Mouse (Mus musculus) hindbrain, postnatal 0 days (tissue): ENCODE data around the gene Dysf. TPM values are rescaled to one million over a fixed set of nuclear protein-coding genes. Genes with fewer than 3 reads are reported as not detected.

Experiments
- ATAC-seq: fragments of 200-750 bp; cut with Nextera tagmentation; 2 replicates; pipeline ENCODE4 v1.8.0; 2017; ENCODE audit warnings: mild to moderate bottlenecking, moderate TSS enrichment, moderate library complexity
- DNase-seq: peaks from one replicate; pipeline ENCODE4 v3.0.0-alpha.2; 2015; ENCODE audit warnings: low spot score
- H3K27ac ChIP-seq: fragments of 300-500 bp; sonication (generic); 2 replicates; pipeline ENCODE4 v1.5.1; 2014; ENCODE audit warnings: mild to moderate bottlenecking
- H3K27me3 ChIP-seq: fragments of 300-500 bp; sonication (generic); 2 replicates; pipeline ENCODE4 v1.6.1; 2014; ENCODE audit warnings: low read length, mixed read lengths; ENCODE audit not compliant: insufficient read depth
- H3K36me3 ChIP-seq: fragments of 300-500 bp; sonication (generic); 2 replicates; pipeline ENCODE4 v1.6.1; 2014; ENCODE audit warnings: low read length, mixed read lengths; ENCODE audit not compliant: insufficient read depth
- H3K4me1 ChIP-seq: fragments of 300-500 bp; sonication (generic); 2 replicates; pipeline ENCODE4 v1.6.1; 2014; ENCODE audit warnings: antibody characterized with exemption, low read length, mixed read lengths; ENCODE audit not compliant: insufficient read depth
- H3K4me2 ChIP-seq: fragments of 300-500 bp; sonication (generic); 2 replicates; pipeline ENCODE4 v1.6.1; 2014; ENCODE audit warnings: low read depth, mild to moderate bottlenecking, low read length, moderate library complexity, mixed read lengths
- H3K4me3 ChIP-seq: fragments of 300-500 bp; sonication (generic); 2 replicates; pipeline ENCODE4 v1.5.1; 2014; ENCODE audit warnings: low read length
- H3K9ac ChIP-seq: fragments of 300-500 bp; sonication (generic); replicated peaks from 2 replicates; pipeline ENCODE4 v1.6.1; 2014; ENCODE audit warnings: mild to moderate bottlenecking, low read length, moderate library complexity, mixed read lengths
- H3K9me3 ChIP-seq: fragments of 300-500 bp; sonication (generic); 2 replicates; pipeline ENCODE4 v1.6.1; 2016; ENCODE audit warnings: low read length, mixed read lengths
- CTCF ChIP-seq: IDR thresholded peaks from 2 replicates; pipeline ENCODE4 v1.5.1; 2016; ENCODE audit warnings: antibody characterized with exemption, control low read depth, low read depth
- WGBS: fragments of 180-500 bp; shearing (Covaris S2); extraction: QIAGEN DNeasy Blood & Tissue Kit; methylation state at CpG from one replicate; pipeline ENCODE4 v1.1.7; 2014; 5-methylcytosine and 5-hydroxymethylcytosine counted together
- polyA plus RNA-seq: library from polyadenylated mRNA; unstranded; fragments of >200 nt; fragmentation: Nextera tagmentation; extraction: Ambion mirVana; gene quantifications from 2 replicates; pipeline ENCODE4 v1.2.1, GENCODE M21; 2015
- total RNA-seq: library from RNA; depleted of rRNA; stranded (reverse); fragments of >200 nt; gene quantifications from 2 replicates; pipeline ENCODE4 v1.2.3, GENCODE M21; 2014

Dysf gene
- total and polyA plus RNA-seq, 2 experiments from 2014 or later: 1.6 to 2.4 TPM

DNA sequence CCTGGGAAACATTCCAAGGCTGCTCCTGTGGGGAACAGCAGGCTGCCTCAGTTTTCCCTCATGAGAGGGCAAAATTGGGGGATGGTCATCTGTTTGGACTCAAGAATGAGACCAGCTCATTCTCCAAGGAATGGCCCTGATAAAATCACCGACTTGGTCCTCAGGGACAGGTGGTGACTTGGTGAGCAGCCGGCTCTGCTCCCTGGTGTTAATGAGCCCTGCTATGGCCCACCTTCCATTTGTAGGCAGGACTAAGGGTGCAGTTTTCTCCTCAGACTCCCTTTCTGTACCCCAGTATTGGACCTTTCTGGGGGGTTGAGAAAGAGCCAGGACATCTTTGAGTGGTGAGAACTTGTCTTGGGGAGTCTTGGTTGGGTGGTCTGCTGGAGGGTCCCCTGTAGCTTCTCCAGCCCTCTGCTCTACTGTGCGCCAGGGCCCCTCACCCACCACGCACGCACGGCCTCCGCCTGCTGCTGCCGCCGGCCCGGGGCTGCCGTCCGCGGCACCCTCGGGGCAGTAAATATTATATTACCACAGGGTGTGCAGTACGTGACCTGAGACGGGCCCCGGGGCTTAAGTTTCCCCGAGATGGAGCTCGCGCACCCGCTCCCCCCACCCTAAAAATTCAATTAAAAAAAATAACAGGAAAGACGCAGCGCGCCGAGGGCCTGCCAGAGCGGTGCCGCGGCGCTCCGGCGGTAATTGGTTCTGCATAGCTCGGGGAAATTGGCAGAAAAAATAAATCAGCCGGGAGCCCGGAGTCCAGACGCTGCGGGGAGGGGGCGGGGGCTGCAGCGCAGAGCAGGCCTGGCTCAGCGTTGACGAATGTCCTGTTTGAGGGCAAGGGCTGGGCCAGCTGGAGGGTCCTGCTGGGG lies 97.0 kb downstream of the Dysf start:
- 4% methylated on average over 40 of the region's 40 CpGs for WGBS
- H3K4me3 ChIP-seq: peak overlapping the region; percentile 39
- no peaks in the 10 kb centered on the region for H3K9me3 ChIP-seq
- TF ChIP-seq CTCF: no peak
- no peak overlapping the region for H3K27ac ChIP-seq
- H3K4me2 ChIP-seq: peak overlapping the region; percentile 74
- H3K4me1 ChIP-seq: no peaks in the 10 kb centered on the region
- H3K36me3 ChIP-seq: no peaks in the 10 kb centered on the region
- H3K9ac ChIP-seq: peak overlapping the region; percentile 40
- DNase-seq: peak; percentile 82
- peak; percentile 81 for ATAC-seq
- no peaks in the 10 kb centered on the region for H3K27me3 ChIP-seq

DNA sequence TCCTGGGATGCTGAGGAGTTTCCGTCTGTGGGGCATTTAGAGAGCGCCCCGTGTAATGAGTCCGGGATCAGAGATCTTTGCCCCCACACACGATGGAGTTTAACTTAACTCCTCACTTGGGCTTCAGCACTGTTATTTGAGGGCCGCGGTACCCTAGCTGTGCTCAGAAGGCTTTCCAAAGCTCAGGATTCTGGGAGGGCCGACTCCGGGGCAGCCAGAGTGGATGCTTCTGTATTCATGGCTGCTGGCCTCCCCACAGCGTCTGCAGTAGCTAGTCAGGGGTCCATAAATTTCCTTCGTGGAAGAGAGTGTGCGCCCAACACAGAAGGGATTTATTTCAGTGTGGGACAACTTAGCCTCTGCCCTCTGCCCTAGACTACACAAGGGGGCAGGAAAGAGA lies 97.7 kb downstream of the Dysf start:
- 10% methylated on average over 12 of the region's 12 CpGs for WGBS
- Histone ChIP-seq H3K36me3 (no peaks in the 10 kb centered on the region), H3K4me3 (peak overlapping the region; percentile 39), H3K9ac (peak overlapping the region; percentile 40), H3K27ac (no peak overlapping the region), H3K27me3 (no peaks in the 10 kb centered on the region), H3K4me1 (no peaks in the 10 kb centered on the region), H3K9me3 (no peaks in the 10 kb centered on the region), H3K4me2 (peak overlapping the region; percentile 74)
- no peak for TF ChIP-seq CTCF
- DNase-seq (no peak), ATAC-seq (no peak)

DNA sequence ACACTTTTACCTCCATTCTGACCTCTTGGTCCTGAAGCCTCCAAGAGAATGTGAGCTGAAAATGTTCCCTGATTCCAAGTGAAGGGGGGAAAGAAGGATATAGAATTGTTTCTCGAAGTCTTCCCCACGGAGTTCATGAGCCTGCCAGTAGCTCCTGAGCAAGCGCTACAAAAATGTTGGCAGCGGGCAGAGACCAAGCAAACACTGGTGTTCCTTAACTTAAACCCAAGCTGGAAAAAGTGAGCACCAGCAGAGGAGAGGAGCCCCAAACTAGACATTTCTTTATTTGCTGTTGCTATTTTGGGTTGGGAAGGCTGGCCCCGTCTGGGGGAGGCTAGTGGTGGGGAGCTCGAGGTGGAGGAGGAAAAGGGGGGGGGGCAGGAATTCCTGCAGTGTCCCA lies 102.0 kb downstream of the Dysf start:
- H3K4me2 ChIP-seq: no peak overlapping the region
- H3K9me3 ChIP-seq: no peaks in the 10 kb centered on the region
- ATAC-seq (no peak), DNase-seq (no peak)
- TF ChIP-seq CTCF: no peak
- WGBS: 77% methylated on average over 6 of the region's 6 CpGs
- H3K4me3 ChIP-seq: no peak overlapping the region
- H3K36me3 ChIP-seq: no peaks in the 10 kb centered on the region
- H3K27ac ChIP-seq: no peak overlapping the region
- no peak overlapping the region for H3K9ac ChIP-seq
- no peaks in the 10 kb centered on the region for H3K27me3 ChIP-seq
- H3K4me1 ChIP-seq: no peaks in the 10 kb centered on the region

DNA sequence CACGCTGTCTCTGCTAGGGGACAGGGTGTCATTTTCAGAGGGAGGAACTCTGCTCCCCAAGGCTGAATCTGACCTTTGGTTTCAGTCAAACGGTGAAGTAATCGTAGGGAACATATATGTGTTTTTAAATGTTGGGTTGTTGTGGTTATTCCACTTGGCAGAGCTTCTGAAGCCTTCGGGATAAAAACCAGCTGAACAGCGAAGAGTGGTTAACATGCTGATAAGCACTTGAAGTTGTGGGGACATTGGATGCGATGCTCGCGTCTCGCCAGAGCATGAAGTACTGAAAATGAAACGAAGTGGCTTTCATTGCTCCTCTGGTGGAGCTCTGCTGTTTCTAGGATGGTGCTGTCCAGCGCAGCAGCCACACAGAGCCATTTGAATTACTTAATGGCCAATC lies 102.7 kb downstream of the Dysf start:
- WGBS: 84% methylated on average over 11 of the region's 11 CpGs

DNA sequence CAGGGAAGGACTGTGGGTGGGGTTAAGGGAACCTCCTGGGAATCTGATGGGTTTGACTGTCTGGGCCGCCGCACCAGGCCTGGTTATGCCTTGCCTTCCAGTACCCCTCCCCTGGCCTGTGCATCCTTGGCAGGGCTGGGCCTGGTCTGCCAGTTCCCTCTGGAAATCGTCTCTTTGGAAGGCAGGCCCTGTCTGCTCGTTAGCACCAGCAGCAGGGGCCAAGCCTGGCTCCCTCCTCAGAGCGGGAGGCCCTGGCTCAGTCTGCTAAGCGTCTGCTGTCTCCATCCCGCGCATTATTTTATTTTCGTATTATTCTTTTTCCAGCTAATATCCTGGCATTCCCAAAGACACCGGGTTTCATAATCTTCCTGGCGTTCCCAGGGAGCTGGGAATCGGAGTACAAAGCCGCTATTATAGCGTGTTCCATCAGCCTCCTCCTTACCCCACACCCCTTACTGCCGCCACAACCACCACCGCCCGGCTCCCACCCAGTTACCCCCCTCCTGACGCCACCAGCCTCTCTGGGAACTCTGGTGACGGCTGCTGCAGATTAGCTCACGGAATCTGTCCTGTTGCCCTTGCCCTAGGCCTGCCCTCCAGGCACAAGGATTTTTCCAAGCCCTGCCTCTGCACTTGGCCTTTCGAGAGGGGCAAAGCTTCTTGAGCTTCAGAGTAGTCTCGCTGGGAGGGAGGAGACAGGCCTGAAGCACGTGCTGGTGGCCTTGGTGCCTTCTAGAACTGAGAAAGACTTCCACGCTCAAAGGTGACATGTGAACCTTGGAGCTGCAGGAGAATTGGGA lies 111.5 kb downstream of the Dysf start:
- Histone ChIP-seq H3K4me1 (no peaks in the 10 kb centered on the region), H3K36me3 (no peaks in the 10 kb centered on the region), H3K4me2 (no peak overlapping the region), H3K27me3 (no peaks in the 10 kb centered on the region), H3K9ac (no peak overlapping the region), H3K4me3 (no peak overlapping the region), H3K9me3 (no peaks in the 10 kb centered on the region), H3K27ac (no peak overlapping the region)
- ATAC-seq: peak; percentile 60; the same call in 1 of the 2 replicates
- no peak for TF ChIP-seq CTCF
- peak; percentile 18 for DNase-seq
- WGBS: 55% methylated on average over 24 of the region's 24 CpGs

More for the DNA sequence above, 102.7 kb downstream of the Dysf start:
- no peak overlapping the region for H3K4me2 ChIP-seq
- no peak overlapping the region for H3K27ac ChIP-seq
- no peaks in the 10 kb centered on the region for H3K4me1 ChIP-seq
- no peaks in the 10 kb centered on the region for H3K27me3 ChIP-seq
- DNase-seq (no peak), ATAC-seq (no peak)
- no peaks in the 10 kb centered on the region for H3K9me3 ChIP-seq
- H3K9ac ChIP-seq: no peak overlapping the region
- no peaks in the 10 kb centered on the region for H3K36me3 ChIP-seq
- H3K4me3 ChIP-seq: no peak overlapping the region
- TF ChIP-seq CTCF: no peak

DNA sequence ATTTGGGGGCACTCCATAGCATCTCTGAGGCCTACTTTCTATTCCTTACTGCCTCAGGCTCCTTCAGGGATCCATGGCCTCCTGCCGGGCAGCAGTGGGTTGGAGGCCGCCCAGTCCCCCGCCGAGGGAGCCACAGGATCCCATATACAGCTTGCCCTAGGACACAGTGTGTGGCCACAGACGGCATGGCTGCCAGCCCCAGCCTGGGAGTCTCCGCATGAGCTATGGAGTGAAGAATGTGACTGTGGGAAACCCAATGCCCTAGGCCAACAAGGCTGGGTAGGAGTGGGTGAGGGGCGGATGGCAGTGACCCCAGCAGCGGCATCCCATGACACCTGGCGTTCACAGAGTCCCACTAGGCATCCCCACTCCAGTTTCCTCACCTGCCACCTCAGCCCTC lies 116.2 kb downstream of the Dysf start:
- no peaks in the 10 kb centered on the region for H3K27me3 ChIP-seq
- no peak for TF ChIP-seq CTCF
- H3K4me2 ChIP-seq: no peak overlapping the region
- no peaks in the 10 kb centered on the region for H3K36me3 ChIP-seq
- DNase-seq (no peak), ATAC-seq (no peak)
- WGBS: 80% methylated on average over 8 of the region's 9 CpGs
- no peaks in the 10 kb centered on the region for H3K4me1 ChIP-seq
- no peak overlapping the region for H3K4me3 ChIP-seq
- H3K9ac ChIP-seq: no peak overlapping the region
- no peaks in the 10 kb centered on the region for H3K9me3 ChIP-seq
- no peak overlapping the region for H3K27ac ChIP-seq

DNA sequence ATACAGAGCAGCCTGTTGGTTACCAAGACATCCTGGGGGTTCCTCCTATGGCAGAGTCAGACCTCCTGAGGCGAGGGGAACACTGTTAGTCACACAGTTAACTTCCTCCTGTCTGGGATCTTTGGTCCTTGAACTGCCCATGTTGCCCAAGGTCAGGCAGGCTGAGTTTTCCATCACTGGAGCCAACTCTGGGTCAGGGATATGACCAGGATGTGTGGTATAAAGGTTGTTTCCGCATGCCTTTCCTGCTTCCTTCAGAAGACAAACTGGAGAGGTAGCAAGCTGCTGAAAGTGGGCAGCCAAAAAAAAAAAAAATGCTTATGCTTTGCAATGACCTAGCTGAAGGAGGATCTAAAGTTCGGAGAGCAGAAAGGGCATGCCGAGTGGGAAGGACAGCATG lies 116.7 kb downstream of the Dysf start:
- H3K36me3 ChIP-seq: no peaks in the 10 kb centered on the region
- H3K4me3 ChIP-seq: no peak overlapping the region
- H3K9ac ChIP-seq: no peak overlapping the region
- H3K4me2 ChIP-seq: no peak overlapping the region
- no peak for TF ChIP-seq CTCF
- WGBS: 84% methylated on average over 4 of the region's 4 CpGs
- no peak overlapping the region for H3K27ac ChIP-seq
- H3K4me1 ChIP-seq: no peaks in the 10 kb centered on the region
- no peak for DNase-seq
- ATAC-seq: no peak
- H3K9me3 ChIP-seq: no peaks in the 10 kb centered on the region
- no peaks in the 10 kb centered on the region for H3K27me3 ChIP-seq
